ENCODE assay signal across 8 mouse cellular contexts in the genomic region with DNA sequence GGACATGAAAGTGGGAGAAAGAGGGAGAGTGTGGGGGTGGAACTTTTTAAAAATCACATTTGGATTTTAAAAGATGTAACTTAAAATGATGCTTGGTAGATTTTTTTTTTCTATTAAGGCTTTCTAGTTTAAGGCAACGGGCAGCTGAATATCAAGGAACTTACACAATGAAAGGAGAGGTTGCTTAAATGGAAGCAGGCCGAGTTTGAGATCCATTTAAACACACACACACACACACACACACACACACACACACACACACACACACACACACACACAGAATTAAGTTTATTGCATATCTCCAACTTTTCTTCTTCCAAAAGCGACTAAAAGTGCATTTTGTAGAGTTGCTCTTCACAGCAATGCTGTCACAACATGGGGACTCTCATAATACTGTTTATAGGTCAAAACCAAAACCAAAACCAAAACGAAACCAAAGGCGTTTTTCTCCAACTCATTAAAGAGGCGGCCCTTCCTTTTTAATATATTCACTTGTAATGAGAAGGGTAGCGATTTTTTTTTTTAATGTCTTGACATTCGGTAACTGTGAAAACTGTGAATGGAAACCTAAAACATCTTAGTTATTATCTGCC. TPM values are rescaled to one million over a fixed set of nuclear protein-coding genes. Genes with fewer than 3 reads are reported as not detected.
DNase-seq lines count a peak whose midpoint lies in the region; ATAC-seq and TF ChIP-seq lines count a peak whose summit lies in the region.

No protein-coding gene starts in this region.

- intact Hi-C loops in heart, postnatal 10 days (cut with DNase I) = loop anchor here (2.0 to 5.0 kb wide), 3 partner anchors 93 to 402 kb away; a partner anchor contains a TSS

- peak overlapping the region; percentile 98 for H3K4me2 ChIP-seq in heart, embryonic 16.5 days (ENCODE audit: low read depth, low read length)
- H3K4me2 ChIP-seq in forebrain, postnatal 0 days (ENCODE audit: low read depth) = peak overlapping the region; percentile 99
- H3K4me2 ChIP-seq in midbrain, embryonic 11.5 days = peak overlapping the region; percentile 82

- no peaks in the 10 kb centered on the region for H3K36me3 ChIP-seq in heart, embryonic 16.5 days (ENCODE audit: control insufficient read depth, insufficient read depth)
- no peaks in the 10 kb centered on the region for H3K36me3 ChIP-seq in forebrain, postnatal 0 days (ENCODE audit: insufficient read depth)
- H3K36me3 ChIP-seq in midbrain, embryonic 11.5 days (ENCODE audit: control insufficient read depth, insufficient read depth, low read length) = no peaks in the 10 kb centered on the region

- no peaks in the 10 kb centered on the region for H3K9me3 ChIP-seq in heart, embryonic 16.5 days (replicated peaks; ENCODE audit: control insufficient read depth, low read length)
- no peaks in the 10 kb centered on the region for H3K9me3 ChIP-seq in forebrain, postnatal 0 days (ENCODE audit: low read length)
- H3K9me3 ChIP-seq in midbrain, embryonic 11.5 days (ENCODE audit: control insufficient read depth, low read length) = no peaks in the 10 kb centered on the region

- 0 out of 2 replicates have a peak, but pooled peaks cover 2% of the 10 kb centered on the region for H3K4me1 ChIP-seq in heart, embryonic 16.5 days (ENCODE audit: control insufficient read depth, insufficient read depth, low read length)
- no peaks in the 10 kb centered on the region for H3K4me1 ChIP-seq in forebrain, postnatal 0 days (ENCODE audit: insufficient read depth)
- peaks cover 3% of the 10 kb centered on the region; the same call in 1 of the 2 replicates for H3K4me1 ChIP-seq in midbrain, embryonic 11.5 days (ENCODE audit: control insufficient read depth, insufficient read depth, low read length)

- peak overlapping the region; percentile 99 for H3K27ac ChIP-seq in heart, embryonic 16.5 days (ENCODE audit: low read length)
- peak overlapping the region; percentile 98; the same call in 1 of the 2 replicates for H3K27ac ChIP-seq in forebrain, postnatal 0 days (ENCODE audit: low read depth, low read length)
- no peak overlapping the region for H3K27ac ChIP-seq in midbrain, embryonic 11.5 days (ENCODE audit: low read depth, low read length)

- TF ChIP-seq CTCF in forebrain, postnatal 0 days (IDR thresholded peaks at IDR 0.05; ENCODE audit: low read depth) = no peak

- no peak for DNase-seq in heart, postnatal 10 days
- peak; percentile 67 for DNase-seq in MN1 (ENCODE audit: low spot score)
- no peak for DNase-seq in forebrain, postnatal 0 days
- DNase-seq in midbrain, embryonic 11.5 days (ENCODE audit: low spot score, missing footprints) = peak; percentile 85
- DNase-seq in cerebellum, postnatal 25 days = no peak

- H3K4me3 ChIP-seq in heart, embryonic 16.5 days (ENCODE audit: low read length) = peak overlapping the region; percentile 92
- peak overlapping the region; percentile 90 for H3K4me3 ChIP-seq in forebrain, postnatal 0 days (ENCODE audit: low read depth, low read length)
- peak overlapping the region; percentile 72 for H3K4me3 ChIP-seq in midbrain, embryonic 11.5 days (ENCODE audit: low read depth, low read length)

- WGBS in heart, embryonic 16.5 days = 17% methylated on average over 8 of the region's 8 CpGs
- 5% methylated on average over 8 of the region's 8 CpGs for WGBS in forebrain, postnatal 0 days
- 7% methylated on average over 8 of the region's 8 CpGs for WGBS in midbrain, embryonic 11.5 days

- H3K9ac ChIP-seq in heart, embryonic 16.5 days (ENCODE audit: low read length) = peak overlapping the region; percentile 92
- peak overlapping the region; percentile 97 for H3K9ac ChIP-seq in forebrain, postnatal 0 days
- H3K9ac ChIP-seq in midbrain, embryonic 11.5 days (ENCODE audit: low read length) = no peak overlapping the region

- ATAC-seq in heart, embryonic 16.5 days (replicated peaks; ENCODE audit: extremely low read depth, insufficient read depth, low FRiP score) = no peak
- no peak for ATAC-seq in forebrain, postnatal 0 days
- no peak for ATAC-seq in midbrain, embryonic 11.5 days (ENCODE audit: low FRiP score)
- no peak for ATAC-seq in megakaryocyte progenitor cell, adult 5-6 weeks (replicated peaks; ENCODE audit: poor library complexity)
- ATAC-seq in cerebellum, adult (ENCODE audit: insufficient number of reproducible peaks, low FRiP score, low TSS enrichment) = no peak

- H3K27me3 ChIP-seq in heart, embryonic 16.5 days (ENCODE audit: control insufficient read depth, insufficient read depth, low read length) = no peaks in the 10 kb centered on the region
- H3K27me3 ChIP-seq in forebrain, postnatal 0 days (ENCODE audit: insufficient read depth, low read length) = no peaks in the 10 kb centered on the region
- no peaks in the 10 kb centered on the region for H3K27me3 ChIP-seq in midbrain, embryonic 11.5 days (ENCODE audit: control insufficient read depth, insufficient read depth, low read length)

RNA-seq across cellular contexts. Expression of a gene that starts 1.9 kb away (rescaled TPM):
- polyA plus RNA-seq in heart, embryonic 16.5 days (2015; fragmentation: Nextera tagmentation; extraction: Ambion mirVana) = 5.1 and 5.7 TPM in 2 replicates
- 10 to 100 TPM; 25.7 to 28.4 TPM for total RNA-seq in heart, postnatal 10 days (2021)
- 55.4 and 66.6 TPM in 2 replicates for total RNA-seq in forebrain, postnatal 0 days (2014; rRNA removed)
- polyA plus RNA-seq in forebrain, postnatal 0 days (2015; fragmentation: Nextera tagmentation; extraction: Ambion mirVana) = 17.8 and 22.9 TPM in 2 replicates
- 5.4 and 6.5 TPM in 2 replicates for polyA plus RNA-seq in midbrain, embryonic 11.5 days (2014; fragmentation: Nextera tagmentation; extraction: Ambion mirVana)
- total RNA-seq in megakaryocyte progenitor cell, adult 5-6 weeks (2015) = 1.2 and 2.0 TPM in 2 replicates
- total RNA-seq in megakaryocyte progenitor cell, adult 5-6 weeks (2017) = 0.57 and 1.6 TPM in 2 replicates

Comparison
In these comparisons a context has a peak if more than half of its experiments do, and no peak if none do; other contexts are left out.
1. DNase-seq: peak in MN1 (single experiment) and midbrain, embryonic 11.5 days (single experiment); none in heart, postnatal 10 days (0 of 2), forebrain, postnatal 0 days (single experiment) and cerebellum, postnatal 25 days (0 of 2).
2. RNA of a gene that starts 1.9 kb away (total RNA-seq): 55.4 to 66.6 TPM in forebrain, postnatal 0 days and 25.7 to 28.4 TPM in heart, postnatal 10 days; 0.57 to 2.0 TPM in megakaryocyte progenitor cell, adult 5-6 weeks; every median in the first group is over 4 times any median in the second.
3. Peak in every context shown above with its lines, with median percentiles within 50 percentile points of each other: H3K4me2 ChIP-seq and H3K4me3 ChIP-seq.